Mouse (Mus musculus) right cerebral cortex, postnatal 10 days (tissue): ENCODE results near the gene Rassf4.
"Not testable (repeated sequence)": the region's sequence is repeated elsewhere in the genome, so short reads cannot be mapped to it uniquely, and the experiment has no call there.

Source experiments
- DNase-seq, 2 experiments: peaks; one replicate each; pipeline ENCODE4 v3.0.0; 2021; ENCODE audit warnings: low spot score in 2 of 2

The Rassf4 gene

GRCm38 (mm10) chr6:116636581-116637235 lies 37.0 kb downstream of the Rassf4 start:
- no peak for DNase-seq

GRCm38 (mm10) chr6:116635251-116636180 lies 38.2 kb downstream of the Rassf4 start:
- DNase-seq: peak in 1 of 2 experiments; percentile 31

GRCm38 (mm10) chr6:116633741-116634695 lies 39.7 kb downstream of the Rassf4 start:
- DNase-seq: no peak

- DNase-seq: peak; percentile 69 to 78
Measured at GRCm38 (mm10) chr6:116632129-116632528, 41.6 kb downstream of the Rassf4 start.

GRCm38 (mm10) chr6:116629766-116630165 lies 44.0 kb downstream of the Rassf4 start:
- no peak for DNase-seq

GRCm38 (mm10) chr6:116628539-116629171 lies 45.1 kb downstream of the Rassf4 start, which contains the start of gene Zfp422:
TSS of gene Zfp422 (minus strand) at chr6:116628999.
- peak; percentile 79 to 84 for DNase-seq

- DNase-seq: no peak
Measured at GRCm38 (mm10) chr6:116628095-116628494, 45.7 kb downstream of the Rassf4 start.

- not testable (repeated sequence) for DNase-seq
Measured at GRCm38 (mm10) chr6:116626417-116626816, 47.3 kb downstream of the Rassf4 start.

- no peak for DNase-seq
Measured at GRCm38 (mm10) chr6:116621318-116622023, 52.3 kb downstream of the Rassf4 start.

GRCm38 (mm10) chr6:116618073-116618472 lies 55.7 kb downstream of the Rassf4 start:
- no peak for DNase-seq

GRCm38 (mm10) chr6:116615719-116616118 lies 58.0 kb downstream of the Rassf4 start:
- no peak for DNase-seq

GRCm38 (mm10) chr6:116607230-116607629 lies 66.5 kb downstream of the Rassf4 start:
- no peak for DNase-seq

- DNase-seq: not testable (repeated sequence)
Measured at GRCm38 (mm10) chr6:116600969-116601368, 72.8 kb downstream of the Rassf4 start.

- DNase-seq: no peak
Measured at GRCm38 (mm10) chr6:116584095-116584494, 89.7 kb downstream of the Rassf4 start, which contains the start of gene Olfr215. TSS of gene Olfr215 (minus strand) at chr6:116584195.
